Mouse (Mus musculus) layer of hippocampus, adult 11-12 months (tissue): ENCODE measurements at regions not wholly inside any gene's neighbourhood (a gene's known extent, or its start where the extent isn't known, plus 50 kb on each side); places are given as distances from the start of the nearest gene placed in this dataset.

ENCODE experiments used
- DNase-seq: peaks from one replicate; pipeline ENCODE4 v3.0.0; 2022; ENCODE audit warnings: low spot score

DNA sequence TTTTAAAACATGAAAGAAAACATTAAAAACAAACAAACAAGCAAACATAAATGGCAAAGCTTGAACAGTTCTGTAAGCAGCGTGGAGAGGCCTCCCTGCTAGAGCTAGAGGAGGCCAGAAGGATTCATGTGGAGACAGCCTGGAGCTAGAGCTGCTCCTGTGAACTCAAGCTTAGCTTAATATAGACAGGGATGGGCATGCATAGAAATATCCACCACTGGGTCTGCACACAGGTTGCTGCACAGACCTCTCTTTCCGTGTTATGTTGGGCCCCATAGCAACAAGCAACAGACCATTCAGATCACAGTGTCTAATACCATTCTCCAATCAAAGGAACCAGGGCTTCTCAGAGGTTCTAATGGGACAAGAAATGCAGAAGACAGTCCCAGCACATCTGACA is 122.9 kb upstream of the Magi3 start:
- DNase-seq: no peak

GRCm38 (mm10) chr3:104342220-104342619 is 122.0 kb upstream of the Magi3 start:
- peak; percentile 32 for DNase-seq

DNA sequence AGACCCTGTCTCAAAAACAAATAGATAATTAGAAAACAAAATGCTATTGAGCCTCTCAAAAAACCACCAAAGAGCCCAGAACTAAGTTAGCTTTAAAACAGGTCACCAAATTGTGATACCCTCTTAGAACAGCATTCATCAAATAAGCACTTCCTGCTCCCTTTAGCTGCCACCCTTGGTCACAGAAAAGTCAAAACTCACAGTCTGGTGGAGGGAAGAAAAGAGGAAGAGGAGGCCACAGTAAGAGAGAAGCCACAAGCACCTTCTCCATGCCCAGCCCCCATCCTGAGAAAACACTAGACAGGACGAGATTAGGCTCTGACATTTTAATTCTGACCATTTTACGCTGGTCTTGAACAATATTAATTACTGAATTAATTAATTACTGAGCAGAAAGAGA is 120.2 kb upstream of the Magi3 start:
- DNase-seq: no peak

DNA sequence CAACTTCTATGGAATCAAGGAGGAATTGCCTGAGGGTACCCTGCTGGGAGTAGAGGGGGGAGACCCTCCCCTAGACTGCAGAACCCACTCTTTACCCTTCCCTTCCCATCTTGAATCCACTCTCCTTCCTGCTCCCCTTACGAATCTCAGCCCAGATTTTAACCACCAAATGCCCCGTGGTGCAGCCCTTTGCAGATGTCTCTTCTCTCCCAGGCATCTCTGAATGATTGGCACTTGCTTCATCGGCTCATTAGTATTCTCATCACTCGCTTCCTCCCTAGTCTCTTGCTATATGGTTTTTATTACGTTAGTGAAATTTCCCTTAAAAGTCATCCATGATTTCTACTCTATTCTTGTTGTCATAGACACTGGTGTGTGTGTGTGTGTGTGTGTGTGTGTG is 116.7 kb upstream of the Magi3 start:
- no peak for DNase-seq

- no peak for DNase-seq
Observed at GRCm38 (mm10) chr3:104336308-104336707, 116.1 kb upstream of the Magi3 start.

- no peak for DNase-seq
Observed at GRCm38 (mm10) chr3:104334760-104335159, 114.6 kb upstream of the Magi3 start.

- DNase-seq: no peak
Observed at GRCm38 (mm10) chr3:104333345-104333744, 113.2 kb upstream of the Magi3 start.

DNA sequence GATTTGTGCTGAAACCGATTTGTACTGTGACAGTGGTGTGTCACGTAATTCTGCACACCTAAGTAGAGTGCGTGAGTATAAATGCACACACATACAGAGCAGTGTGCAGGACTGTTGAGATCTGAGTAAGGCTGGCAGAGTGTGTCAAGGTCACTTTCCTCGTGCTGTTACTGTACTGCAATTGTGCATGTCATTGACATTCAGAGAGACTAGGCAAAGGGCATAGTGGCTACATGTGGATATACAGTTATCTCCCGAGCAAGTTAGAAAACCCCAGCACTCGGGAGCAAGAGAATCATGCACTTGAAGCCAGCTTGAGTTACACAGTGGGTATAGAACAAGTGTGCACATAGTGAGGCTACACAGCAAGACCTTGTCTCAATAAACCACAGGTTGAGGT is 110.5 kb upstream of the Magi3 start:
- DNase-seq: no peak

GRCm38 (mm10) chr3:104327829-104328228 is 107.7 kb upstream of the Magi3 start:
- DNase-seq: no peak

DNA sequence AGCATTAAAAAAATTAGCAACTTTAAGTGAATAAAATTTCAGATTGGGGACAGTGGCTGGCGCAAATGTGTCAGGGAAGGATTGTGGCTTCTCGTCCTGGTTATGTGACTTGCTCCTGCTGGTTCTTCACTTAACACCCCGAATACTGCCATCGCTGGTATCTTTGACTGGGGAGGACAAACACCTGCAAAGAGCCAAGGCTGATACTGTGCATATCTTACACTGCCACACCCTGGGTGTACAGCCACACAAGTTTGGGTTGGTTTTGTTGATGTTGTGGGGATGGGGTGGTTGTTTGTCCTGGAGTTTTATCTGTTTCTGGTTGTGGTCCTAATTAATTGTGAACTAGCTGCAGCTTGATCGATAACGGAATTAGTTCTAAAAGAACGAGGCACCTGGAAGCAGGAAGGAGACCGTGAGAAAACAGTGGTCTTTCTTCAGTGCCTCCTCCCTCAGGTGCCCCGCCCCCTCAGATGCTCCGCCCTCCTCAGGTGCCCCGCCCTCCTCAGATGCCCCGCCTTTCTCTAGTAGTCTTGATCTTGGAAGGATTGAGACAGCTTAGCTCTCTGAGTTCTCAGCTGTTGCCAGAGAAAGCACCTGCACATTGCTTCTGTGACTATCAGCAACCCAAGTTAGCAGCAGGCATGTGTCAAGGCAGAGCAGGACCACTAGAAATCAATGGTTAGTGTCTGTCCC is 107.0 kb upstream of the Magi3 start:
- DNase-seq: no peak

DNA sequence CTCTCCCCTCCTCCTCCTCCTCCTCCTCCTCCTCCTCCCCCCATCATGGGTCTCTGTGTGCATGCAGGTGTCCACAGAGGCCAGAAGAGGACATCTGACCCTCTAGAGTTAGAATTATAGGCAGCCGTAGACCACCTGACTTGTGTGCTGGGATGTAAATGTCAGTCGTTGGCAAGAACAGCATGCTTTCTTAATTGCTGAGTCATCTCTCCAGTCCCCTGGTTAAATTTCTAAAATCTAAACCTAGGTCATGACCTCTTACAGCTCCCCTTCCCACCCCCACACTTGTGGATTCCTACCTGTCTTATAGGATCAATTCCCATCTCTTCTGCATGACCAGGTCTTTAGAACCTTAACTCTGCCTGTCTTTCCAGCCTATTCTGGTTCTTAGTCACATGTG is 102.4 kb upstream of the Magi3 start:
- no peak for DNase-seq

DNA sequence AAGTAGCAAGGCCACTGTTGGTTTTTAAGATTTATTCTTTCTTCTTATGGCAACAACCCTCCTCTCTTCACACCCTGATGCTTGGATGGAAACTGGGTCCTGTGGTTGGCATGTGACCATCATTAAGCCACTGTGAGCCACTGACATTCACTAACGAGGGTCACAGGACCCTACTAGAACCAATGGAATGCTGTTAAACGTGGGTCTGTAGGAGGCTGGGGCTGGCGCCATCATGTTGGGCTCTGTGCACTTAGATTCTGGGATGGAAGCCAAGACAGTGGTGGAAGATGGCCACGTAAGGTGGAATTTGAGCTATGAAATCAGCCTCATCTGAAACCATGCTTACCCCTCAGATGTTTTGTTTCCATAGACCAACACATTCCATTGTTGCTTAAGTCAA is 100.2 kb upstream of the Magi3 start:
- no peak for DNase-seq

DNA sequence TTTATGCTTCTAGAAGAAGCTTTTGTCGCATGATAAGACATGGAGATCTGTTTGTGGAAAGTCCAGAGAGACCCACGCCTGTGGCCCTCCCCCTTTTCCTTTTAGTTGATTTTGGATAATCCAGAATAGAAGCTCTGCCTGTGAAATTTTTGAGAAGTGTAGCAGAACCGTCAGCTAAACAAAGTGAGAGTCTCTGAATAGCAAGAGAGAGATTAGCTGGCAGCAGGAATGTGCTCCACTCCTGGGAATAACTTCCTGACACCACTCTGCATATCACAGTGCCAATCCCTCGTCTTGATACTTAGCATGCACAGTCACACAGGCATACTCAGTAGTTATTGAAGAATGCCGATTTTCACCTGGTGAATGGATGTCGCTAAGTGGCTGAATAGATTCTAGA is 99.2 kb upstream of the Magi3 start:
- DNase-seq: no peak

DNA sequence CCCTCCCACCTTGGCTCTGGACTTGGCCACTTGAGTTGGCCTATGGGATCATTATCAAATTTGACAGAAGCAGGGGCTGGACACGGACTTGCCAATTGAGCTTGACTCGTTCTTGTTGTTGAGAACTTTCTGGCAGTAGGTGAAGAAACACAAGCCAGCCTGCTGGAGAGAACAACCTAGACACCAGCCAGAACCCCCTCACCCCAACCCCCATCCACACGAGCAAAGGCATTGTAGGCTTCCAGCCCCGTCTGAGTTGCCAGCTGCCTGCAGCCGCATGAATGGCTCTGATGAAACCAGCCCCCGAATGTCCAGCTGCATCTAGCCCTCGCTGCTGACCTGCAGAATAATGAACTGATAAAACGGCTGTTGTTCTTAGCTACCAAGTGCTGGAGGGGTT is 98.7 kb upstream of the Magi3 start:
- peak; percentile 32 for DNase-seq

- no peak for DNase-seq
Observed at GRCm38 (mm10) chr3:104317528-104317927, 97.4 kb upstream of the Magi3 start.

DNA sequence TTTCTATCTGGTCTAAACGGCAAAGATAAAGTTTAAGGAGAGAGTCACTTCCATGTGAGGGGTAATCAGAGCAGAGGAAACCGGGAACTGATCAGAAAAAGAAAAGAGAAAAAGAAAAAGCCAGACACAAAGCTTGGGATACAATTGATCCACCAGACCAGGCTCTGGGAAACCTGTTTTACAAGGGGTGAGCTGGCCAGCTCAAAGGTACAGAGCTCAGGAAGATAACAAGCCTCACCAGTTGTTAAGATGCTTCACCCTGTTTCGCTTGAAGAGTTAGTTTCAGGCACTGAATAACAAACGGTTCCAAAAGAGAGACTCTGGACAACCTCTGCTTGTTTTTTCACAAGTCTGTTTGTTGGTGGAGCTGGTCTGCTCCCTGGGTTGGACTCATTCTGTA is 92.9 kb upstream of the Magi3 start:
- no peak for DNase-seq

DNA sequence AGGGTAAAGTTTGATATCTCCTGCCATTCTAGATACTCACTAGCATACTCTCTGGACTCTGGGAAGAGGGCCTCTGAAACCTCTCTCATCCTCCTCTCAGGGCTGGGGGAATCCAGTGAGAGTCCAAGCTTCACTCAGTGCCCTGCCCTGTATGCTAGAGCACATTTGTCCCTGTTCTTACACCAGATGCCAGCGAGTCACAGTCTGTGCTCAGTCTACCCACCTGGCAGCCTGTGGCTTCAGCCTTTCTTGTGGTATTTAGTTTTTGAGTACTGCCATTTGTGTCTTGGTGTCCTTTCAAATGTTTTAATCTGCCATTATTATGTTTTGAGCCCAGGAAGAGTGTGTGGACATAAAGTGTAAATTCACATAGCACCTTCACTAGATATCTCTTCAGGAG is 86.8 kb upstream of the Magi3 start:
- no peak for DNase-seq

GRCm38 (mm10) chr3:104305904-104306563 is 85.9 kb upstream of the Magi3 start:
- DNase-seq: no peak

GRCm38 (mm10) chr3:104303577-104303976 is 83.4 kb upstream of the Magi3 start:
- no peak for DNase-seq

DNA sequence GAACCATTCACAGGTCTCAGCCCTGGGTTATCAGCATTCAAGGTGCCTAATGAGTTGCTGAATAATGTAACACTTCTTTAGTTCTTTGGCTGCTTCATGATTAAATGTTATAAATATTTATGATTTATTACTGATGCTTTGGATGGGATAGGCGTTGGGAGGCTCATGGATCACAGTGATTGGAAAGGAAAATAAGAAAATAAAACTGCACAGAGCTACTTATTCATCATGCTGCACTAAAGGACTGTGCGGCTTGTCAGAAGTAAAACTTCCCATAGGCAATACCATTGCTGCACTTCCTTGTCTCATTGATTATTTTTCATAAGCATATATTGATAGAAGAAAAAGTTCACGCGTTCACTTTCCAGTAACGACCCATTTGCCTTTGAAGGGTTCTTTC is 80.0 kb upstream of the Magi3 start:
- DNase-seq: no peak

DNA sequence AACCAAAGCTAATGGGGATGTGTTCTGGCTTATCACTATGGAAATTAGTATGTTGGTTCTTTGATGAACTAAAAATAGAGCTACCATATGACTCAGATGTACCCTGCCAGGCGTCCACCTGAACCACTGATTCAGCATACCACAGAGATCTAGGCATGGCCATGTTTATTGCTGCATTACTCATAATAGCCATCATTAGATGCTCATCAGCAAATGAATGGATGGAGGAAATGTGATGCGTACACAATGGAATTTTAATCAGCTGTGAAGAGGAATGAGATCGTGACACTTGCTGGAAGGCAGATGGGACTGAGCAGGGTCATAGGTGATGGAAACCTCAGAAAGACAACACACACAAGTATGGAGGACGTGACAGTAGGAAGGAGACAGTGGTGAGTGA is 78.7 kb upstream of the Magi3 start:
- DNase-seq: no peak

- no peak for DNase-seq
Observed at GRCm38 (mm10) chr3:104298409-104298808, 78.2 kb upstream of the Magi3 start.

DNA sequence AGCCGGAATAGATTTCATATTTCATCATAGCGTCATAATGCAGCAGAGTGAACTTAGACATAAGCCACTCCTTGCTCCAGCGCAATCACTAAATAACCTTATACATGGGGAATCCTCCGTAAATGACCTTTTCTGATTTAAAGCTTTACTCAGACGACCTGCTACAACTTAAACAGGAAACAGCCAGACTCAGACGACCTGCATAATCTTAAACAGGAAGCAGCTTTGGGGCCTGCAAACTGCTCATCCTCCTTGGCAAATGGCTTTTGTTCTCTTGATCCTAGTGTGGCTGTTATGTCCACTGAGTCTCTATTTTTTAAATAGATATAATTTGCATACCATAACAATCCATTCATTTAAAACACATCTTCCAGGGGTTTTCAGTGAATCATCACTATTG is 76.9 kb upstream of the Magi3 start:
- DNase-seq: no peak

DNA sequence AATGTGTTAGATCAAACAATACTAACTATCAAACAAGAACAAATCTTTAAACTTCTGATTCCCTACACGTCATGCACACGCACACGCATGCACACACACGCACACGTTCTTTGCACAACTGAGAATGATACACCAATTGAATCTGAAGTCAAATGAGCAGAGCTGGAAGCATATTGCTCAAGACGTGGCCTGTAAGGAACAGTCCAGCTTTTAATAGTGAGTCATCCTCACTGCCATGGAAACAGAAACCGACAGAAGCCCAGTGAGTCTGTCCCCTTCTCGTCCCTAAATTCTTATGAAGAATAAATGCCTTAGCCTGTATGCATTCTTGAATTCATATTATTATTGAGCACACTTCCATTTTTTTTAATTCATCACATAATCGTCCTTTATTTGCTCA is 75.7 kb upstream of the Magi3 start:
- DNase-seq: no peak
